ENCODE assay signal across 20 mouse cellular contexts in genomic region chr13:20323478-20323877, GRCm38 (mm10).
"Had no signal": no experiment of that assay in that cellular context is flagged by ENCODE, and none has a peak within 500 bp of the region (broad histone marks: within the 10 kb centered on the region; RNA-seq: fewer than 3 reads in every experiment).

No protein-coding gene starts in this region.

- DNase-seq: kidney, adult 2 months; kidney, postnatal 10 days; kidney, postnatal 36 days; left cerebral cortex, postnatal 4 days; liver, postnatal 0 days; midbrain, embryonic 14.5 days; right cerebral cortex, adult 18-20 months; right cerebral cortex, postnatal 14 days; right cerebral cortex, postnatal 4 days; thymus, postnatal 25 days had no signal

- H3K9ac ChIP-seq: limb, embryonic 13.5 days; liver, embryonic 14.5 days; liver, postnatal 0 days; neural tube, embryonic 12.5 days; neural tube, embryonic 15.5 days had no signal

- H3K27ac ChIP-seq: hindbrain, postnatal 0 days; limb, embryonic 13.5 days; liver, embryonic 14.5 days; midbrain, embryonic 10.5 days; neural tube, embryonic 12.5 days; neural tube, embryonic 15.5 days; stomach, postnatal 0 days had no signal

- H3K4me2 ChIP-seq: limb, embryonic 13.5 days; neural tube, embryonic 12.5 days; neural tube, embryonic 15.5 days had no signal

- H3K4me3 ChIP-seq: limb, embryonic 13.5 days; megakaryocyte, embryonic 14.5 days; midbrain, embryonic 10.5 days; neural tube, embryonic 12.5 days; neural tube, embryonic 15.5 days had no signal

- ATAC-seq: hindbrain, postnatal 0 days; inflammation-experienced regulatory T-cells, adult 6 months; intestine, embryonic 16.5 days; liver, postnatal 0 days had no signal

- H3K36me3 ChIP-seq: limb, embryonic 13.5 days; midbrain, embryonic 10.5 days; neural tube, embryonic 12.5 days; neural tube, embryonic 15.5 days had no signal

- H3K4me1 ChIP-seq: limb, embryonic 13.5 days; megakaryocyte, embryonic 14.5 days; neural tube, embryonic 12.5 days; neural tube, embryonic 15.5 days had no signal

- H3K9me3 ChIP-seq: limb, embryonic 13.5 days; megakaryocyte, embryonic 14.5 days; midbrain, embryonic 10.5 days; neural tube, embryonic 12.5 days; neural tube, embryonic 15.5 days had no signal

- H3K27me3 ChIP-seq: limb, embryonic 13.5 days; megakaryocyte, embryonic 14.5 days; neural tube, embryonic 12.5 days; neural tube, embryonic 15.5 days had no signal
